Mouse (Mus musculus) testis, adult 2 months (tissue): ENCODE measurements around the gene Tctn1. TPM values are rescaled to one million over a fixed set of nuclear protein-coding genes. Genes with fewer than 3 reads are reported as not detected.
A peak's percentile ranks its signal among the peaks of the same experiment; 100 is the strongest.

Experiments used
- H3K27ac ChIP-seq: fragments of 200-500 bp; 2 replicates; pipeline ENCODE4 v1.5.1; 2012; ENCODE audit warnings: low read depth, low read length; ENCODE audit not compliant: control insufficient read depth, insufficient read depth
- H3K27me3 ChIP-seq: fragments of 200-500 bp; 2 replicates; pipeline ENCODE4 v1.6.1; 2012; ENCODE audit warnings: mild to moderate bottlenecking, low read length, moderate library complexity; ENCODE audit not compliant: control insufficient read depth, insufficient read depth
- H3K36me3 ChIP-seq: fragments of 200-500 bp; 2 replicates; pipeline ENCODE4 v1.6.1; 2012; ENCODE audit warnings: mild to moderate bottlenecking, low read length; ENCODE audit not compliant: control insufficient read depth, insufficient read depth
- H3K4me1 ChIP-seq: fragments of 200-500 bp; 2 replicates; pipeline ENCODE4 v1.6.1; 2012; ENCODE audit warnings: low read length; ENCODE audit not compliant: control insufficient read depth, insufficient read depth
- H3K4me3 ChIP-seq: fragments of 200-500 bp; 2 replicates; pipeline ENCODE4 v1.5.1; 2012; ENCODE audit warnings: low read depth, mild to moderate bottlenecking, low read length, moderate library complexity, mixed read lengths; ENCODE audit not compliant: control insufficient read depth
- CTCF ChIP-seq: fragments of 200-500 bp; IDR thresholded peaks from 2 replicates; pipeline ENCODE4 v1.5.1; 2012; ENCODE audit warnings: low read depth, mild to moderate bottlenecking, inconsistent platforms, low read length, moderate library complexity; ENCODE audit not compliant: control insufficient read depth, insufficient read depth, insufficient replicate concordance
- POLR2A ChIP-seq: fragments of 200-500 bp; IDR thresholded peaks from 2 replicates; pipeline ENCODE4 v1.6.1; 2012; ENCODE audit warnings: low read depth, mild to moderate bottlenecking, inconsistent platforms, low read length, moderate library complexity; ENCODE audit not compliant: control insufficient read depth
- polyA plus RNA-seq: library from polyadenylated mRNA; depleted of rRNA; stranded (reverse); fragments of >200 nt; gene quantifications from 2 replicates; pipeline ENCODE4 v1.2.3, GENCODE M21; 2012

Tctn1 gene
- polyA plus RNA-seq, 1 experiment, result 59.8 TPM

DNA sequence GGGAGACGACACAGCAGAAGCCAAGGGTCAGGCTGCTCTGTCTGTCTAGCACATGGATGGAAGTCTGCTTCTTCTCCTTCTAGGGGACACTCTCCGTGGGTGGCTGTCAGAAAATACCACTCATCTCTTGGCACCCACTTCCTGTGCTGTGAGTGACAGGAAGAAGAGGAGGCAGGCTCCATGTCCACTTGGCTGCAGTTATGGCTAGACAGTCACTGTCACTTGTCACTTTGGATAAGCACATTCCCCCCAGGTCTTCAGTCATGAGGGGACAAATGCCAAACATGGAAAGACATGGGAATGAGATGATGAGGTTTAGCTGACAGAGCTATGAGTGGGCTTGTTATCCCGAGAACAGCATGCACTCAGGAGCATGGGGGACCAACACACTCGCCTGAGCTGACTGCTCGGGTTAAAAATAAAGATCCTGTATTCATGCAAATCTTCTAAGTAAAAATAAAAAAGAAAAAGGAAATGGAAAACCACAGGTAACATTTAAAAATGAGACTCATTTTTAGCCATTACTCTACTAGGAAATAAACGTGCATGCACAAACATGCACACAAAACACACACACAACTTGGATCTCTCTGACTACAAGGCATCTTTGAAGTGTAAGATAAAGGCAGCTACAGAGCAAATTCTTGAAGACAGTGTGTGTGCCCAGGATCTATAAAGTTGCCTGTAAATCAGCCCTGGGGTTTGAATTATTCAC, 6.1 kb downstream of the Tctn1 start:
- H3K27me3 ChIP-seq, result no peaks in the 10 kb centered on the region
- 0 out of 2 replicates have a peak, but pooled peaks cover 3% of the 10 kb centered on the region for H3K4me1 ChIP-seq
- no peak overlapping the region for H3K4me3 ChIP-seq
- TF ChIP-seq POLR2A (no peak), CTCF (no peak)
- H3K27ac ChIP-seq, result no peak overlapping the region
- peaks cover 5% of the 10 kb centered on the region for H3K36me3 ChIP-seq

DNA sequence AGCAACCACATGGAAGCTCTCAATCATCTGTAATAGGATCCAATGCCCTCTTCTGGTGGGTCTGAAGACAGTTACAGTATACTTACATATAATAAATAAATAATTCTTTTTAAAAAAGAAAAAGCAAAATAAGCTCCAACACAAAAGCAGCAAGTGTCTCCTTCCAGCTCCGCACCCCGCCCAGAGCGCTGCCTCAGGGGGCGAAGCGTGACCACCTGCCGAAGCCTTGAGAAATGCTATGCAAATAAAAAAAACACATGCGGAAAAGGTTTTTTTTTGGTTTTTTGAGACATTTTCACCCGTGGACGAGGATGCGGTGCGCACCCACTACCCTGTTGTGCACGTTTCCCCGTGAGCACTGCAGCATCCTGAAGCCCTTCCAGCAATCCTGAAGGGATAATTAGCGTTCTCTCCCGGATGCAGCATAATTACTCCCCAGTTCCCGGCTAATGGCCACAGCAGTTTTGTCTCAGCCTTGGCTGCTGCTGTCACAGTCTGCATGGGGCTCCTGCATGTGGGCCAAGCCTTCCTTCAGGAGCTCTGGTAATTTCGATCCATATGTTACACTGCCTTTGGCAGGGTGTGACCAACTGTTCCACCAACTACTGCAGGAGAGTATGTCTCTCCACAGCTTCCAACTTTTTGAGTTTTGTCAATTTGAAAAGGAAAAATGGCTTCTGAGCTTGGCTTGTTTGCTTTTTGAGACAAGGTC, 12.2 kb downstream of the Tctn1 start:
- H3K36me3 ChIP-seq, result peaks cover 1% of the 10 kb centered on the region

DNA sequence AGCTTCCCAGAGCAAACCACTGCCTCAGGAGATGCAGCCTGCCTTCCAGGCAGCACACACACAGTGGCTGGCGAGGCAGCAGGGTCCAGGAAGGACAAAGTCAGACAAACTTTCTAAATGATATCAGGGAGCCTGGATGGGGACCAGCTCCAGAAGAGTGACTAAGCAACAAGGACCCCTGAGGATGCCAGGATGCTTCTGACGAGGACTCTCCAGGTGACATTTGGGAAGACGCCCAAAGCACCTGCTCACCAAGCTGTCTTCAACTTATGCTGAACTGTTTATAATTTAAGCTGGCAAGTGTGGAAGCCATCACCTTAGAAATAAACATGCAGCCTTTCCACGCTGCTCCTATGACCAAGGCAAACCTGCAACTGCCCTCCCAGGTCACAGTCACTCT, 15.0 kb downstream of the Tctn1 start:
- Histone ChIP-seq H3K4me1 (peaks cover 2% of the 10 kb centered on the region; the same call in 1 of the 2 replicates), H3K36me3 (peaks cover 1% of the 10 kb centered on the region; the same call in 1 of the 2 replicates), H3K27ac (no peak overlapping the region), H3K4me3 (no peak overlapping the region), H3K27me3 (no peaks in the 10 kb centered on the region)
- TF ChIP-seq CTCF (no peak), POLR2A (no peak)

More for the DNA sequence above, 12.2 kb downstream of the Tctn1 start:
- Histone ChIP-seq H3K27ac (no peak overlapping the region), H3K4me3 (no peak overlapping the region), H3K4me1 (0 out of 2 replicates have a peak, but pooled peaks cover 2% of the 10 kb centered on the region), H3K27me3 (no peaks in the 10 kb centered on the region)
- no peak for TF ChIP-seq POLR2A
- no peak for TF ChIP-seq CTCF

DNA sequence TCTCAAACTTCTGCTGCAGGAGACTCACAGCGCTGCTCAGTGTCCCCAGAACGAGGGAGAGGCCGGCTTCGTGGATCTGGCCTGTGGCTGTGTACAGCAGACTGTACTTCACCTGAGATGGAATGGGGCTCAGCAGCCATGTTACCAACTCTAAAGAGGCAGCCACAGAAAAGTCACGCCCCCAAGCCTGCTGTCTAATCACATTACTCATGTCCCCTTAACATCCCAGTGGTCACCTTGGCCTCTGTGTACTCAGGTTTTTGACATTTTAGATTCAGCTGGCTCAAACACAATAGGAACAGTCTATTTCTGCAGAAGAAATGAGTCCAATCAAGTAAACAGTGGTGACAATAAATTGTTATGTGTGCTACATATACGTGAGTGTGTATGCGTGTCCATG, 16.3 kb downstream of the Tctn1 start:
- peaks cover 2% of the 10 kb centered on the region; the same call in 1 of the 2 replicates for H3K4me1 ChIP-seq
- no peak overlapping the region for H3K4me3 ChIP-seq
- peaks cover 1% of the 10 kb centered on the region; the same call in 1 of the 2 replicates for H3K36me3 ChIP-seq
- H3K27ac ChIP-seq, result 0 out of 2 replicates have a peak overlapping the region, but pooled peaks have one; percentile 0
- TF ChIP-seq CTCF, result no peak
- TF ChIP-seq POLR2A, result no peak
- H3K27me3 ChIP-seq, result no peaks in the 10 kb centered on the region

DNA sequence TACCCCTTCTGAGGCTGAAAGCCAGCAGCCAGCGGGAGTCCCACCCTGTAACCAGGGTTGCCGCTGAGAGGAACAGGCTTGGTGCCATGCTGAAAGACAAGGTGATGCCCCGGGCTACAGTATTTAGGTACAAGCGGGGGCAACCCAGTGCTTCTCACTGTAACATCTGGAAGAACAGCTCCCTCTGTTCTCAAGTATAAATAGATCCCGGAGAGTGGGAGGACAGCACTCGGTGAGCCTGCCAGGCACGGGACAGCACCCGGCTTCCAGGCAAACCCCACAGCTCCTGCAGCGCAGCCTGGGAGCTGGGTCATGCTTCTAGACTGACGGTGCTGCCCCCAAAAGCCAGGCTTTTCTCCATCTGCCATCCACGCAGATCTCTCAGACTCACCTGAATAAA, 16.7 kb downstream of the Tctn1 start:
- H3K4me3 ChIP-seq, result no peak overlapping the region
- H3K27me3 ChIP-seq, result no peaks in the 10 kb centered on the region
- TF ChIP-seq POLR2A (no peak), CTCF (no peak)
- peaks cover 2% of the 10 kb centered on the region; the same call in 1 of the 2 replicates for H3K4me1 ChIP-seq
- 0 out of 2 replicates have a peak overlapping the region, but pooled peaks have one; percentile 31 for H3K27ac ChIP-seq
- H3K36me3 ChIP-seq, result peaks cover 1% of the 10 kb centered on the region; the same call in 1 of the 2 replicates

DNA sequence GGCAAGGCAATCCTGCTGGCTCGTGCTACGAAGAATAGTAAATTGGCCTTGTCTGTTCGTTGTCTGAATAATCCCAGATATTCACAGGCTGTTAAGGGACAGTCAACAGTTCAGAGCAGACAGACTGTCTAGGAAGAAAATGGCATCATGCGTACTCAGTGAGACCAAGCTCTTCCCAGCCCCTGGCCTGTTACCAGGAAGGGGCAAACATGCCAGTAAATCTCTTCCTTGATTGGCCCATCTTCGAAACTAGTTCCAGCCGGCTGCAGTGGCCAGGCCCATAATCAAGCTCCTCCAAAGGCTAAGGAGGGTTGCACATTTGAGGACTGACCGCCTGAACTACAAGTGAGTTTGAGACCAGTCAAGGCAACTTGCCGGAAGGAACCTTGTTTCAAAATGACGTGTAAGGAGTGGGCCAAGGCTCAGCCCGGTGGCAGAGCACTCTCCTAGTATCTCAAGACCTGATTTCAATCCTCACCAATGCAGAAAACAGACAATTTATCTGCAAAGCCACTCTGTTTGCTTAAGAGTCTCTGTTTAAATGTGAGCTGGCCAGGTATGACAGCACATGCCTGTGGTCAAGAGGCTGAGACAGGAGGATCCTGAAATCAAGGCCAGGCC, 17.6 kb downstream of the Tctn1 start:
- no peak overlapping the region for H3K27ac ChIP-seq
- peaks cover 2% of the 10 kb centered on the region; the same call in 1 of the 2 replicates for H3K4me1 ChIP-seq
- H3K4me3 ChIP-seq, result no peak overlapping the region
- H3K27me3 ChIP-seq, result no peaks in the 10 kb centered on the region
- H3K36me3 ChIP-seq, result no peaks in the 10 kb centered on the region; the same call in 1 of the 2 replicates
- no peak for TF ChIP-seq CTCF

DNA sequence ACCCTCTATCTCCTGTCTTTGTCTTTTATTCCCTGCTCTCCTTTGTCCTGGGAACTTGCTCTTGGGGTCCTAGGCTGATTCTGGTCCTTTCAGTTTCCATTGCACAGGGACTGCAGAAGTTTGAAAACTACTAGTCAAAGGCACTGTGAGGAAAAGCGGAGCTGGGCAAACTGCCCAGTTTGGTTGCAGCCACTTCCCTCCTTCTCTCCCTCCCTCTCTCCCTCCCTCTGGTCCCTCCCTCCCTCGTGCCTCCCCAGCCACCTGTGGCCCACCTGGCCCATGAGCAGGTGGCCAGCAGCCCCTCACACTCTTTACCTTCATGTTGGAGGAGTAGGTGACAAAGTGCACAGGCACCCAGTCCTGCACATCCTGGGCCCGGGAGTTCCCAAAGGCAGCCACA, 19.1 kb downstream of the Tctn1 start:
- Histone ChIP-seq H3K4me3 (no peak overlapping the region), H3K4me1 (peaks cover 2% of the 10 kb centered on the region; the same call in 1 of the 2 replicates), H3K27me3 (no peaks in the 10 kb centered on the region), H3K36me3 (no peaks in the 10 kb centered on the region; the same call in 1 of the 2 replicates), H3K27ac (no peak overlapping the region)
- TF ChIP-seq CTCF, result no peak
- no peak for TF ChIP-seq POLR2A
